Mouse (Mus musculus) hindbrain, embryonic 10.5 days (tissue): ENCODE data around the gene Per1. TPM values are rescaled to one million over a fixed set of nuclear protein-coding genes. Genes with fewer than 3 reads are reported as not detected.

Experiments
- DNase-seq: peaks from one replicate; pipeline ENCODE4 v3.0.0-alpha.2; 2017; ENCODE audit warnings: low spot score
- H3K27ac ChIP-seq: fragments of 300-500 bp; sonication (generic); 2 replicates; pipeline ENCODE4 v1.5.1; 2016; ENCODE audit warnings: mild to moderate bottlenecking, moderate library complexity
- H3K27me3 ChIP-seq: fragments of 300-500 bp; sonication (generic); 2 replicates; pipeline ENCODE4 v1.6.1; 2016; ENCODE audit warnings: mild to moderate bottlenecking; ENCODE audit not compliant: poor library complexity, insufficient read depth, severe bottlenecking
- H3K36me3 ChIP-seq: fragments of 300-500 bp; sonication (generic); 2 replicates; pipeline ENCODE4 v1.6.1; 2016; ENCODE audit warnings: mild to moderate bottlenecking, moderate library complexity
- H3K4me1 ChIP-seq: fragments of 300-500 bp; sonication (generic); replicated peaks from 2 replicates; pipeline ENCODE4 v1.6.1; 2016; ENCODE audit warnings: mild to moderate bottlenecking
- H3K4me3 ChIP-seq: fragments of 300-500 bp; sonication (generic); 2 replicates; pipeline ENCODE4 v1.5.1; 2016; ENCODE audit warnings: mild to moderate bottlenecking, moderate library complexity
- H3K9me3 ChIP-seq: fragments of 300-500 bp; sonication (generic); 2 replicates; pipeline ENCODE4 v1.6.1; 2016; ENCODE audit warnings: mild to moderate bottlenecking, moderate library complexity
- WGBS: fragments of 180-500 bp; shearing (Covaris S2); methylation state at CpG from one replicate; pipeline ENCODE4 v1.1.7; 2016; 5-methylcytosine and 5-hydroxymethylcytosine counted together
- polyA plus RNA-seq: library from polyadenylated mRNA; unstranded; fragments of >200 nt; fragmentation: Nextera tagmentation; extraction: Ambion mirVana; gene quantifications from 2 replicates; pipeline ENCODE4 v1.2.1, GENCODE M21; 2016

The Per1 gene
- polyA plus RNA-seq, 1 experiment from 2014 or later = 9.8 TPM

DNA sequence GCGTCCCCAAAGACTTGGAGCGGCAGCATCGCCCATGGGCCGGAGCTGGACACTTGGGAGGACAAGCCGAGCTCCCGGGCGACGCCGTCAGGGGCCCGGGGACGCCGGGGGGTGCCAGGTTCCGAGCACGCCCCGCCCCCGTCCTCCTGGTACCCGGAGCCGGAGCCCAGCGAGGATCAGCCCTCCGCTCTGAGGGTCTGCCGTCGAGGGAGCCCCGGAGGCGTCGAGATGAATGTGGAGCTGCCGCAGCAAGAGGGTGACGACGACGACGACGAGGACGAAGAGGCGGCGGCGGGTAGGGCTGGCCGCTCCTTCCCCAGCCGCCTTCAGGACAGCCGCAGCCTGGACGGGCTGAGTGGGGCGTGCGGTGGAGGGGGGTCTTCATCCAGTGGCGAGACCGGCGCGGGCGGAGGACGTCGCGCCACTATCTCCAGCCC, 35.0 kb upstream of the Per1 start:
- Histone ChIP-seq H3K4me1 (peaks cover 47% of the 10 kb centered on the region), H3K4me3 (peak overlapping the region; percentile 83), H3K36me3 (no peaks in the 10 kb centered on the region), H3K9me3 (no peaks in the 10 kb centered on the region), H3K27ac (peak overlapping the region; percentile 93), H3K27me3 (peaks cover 8% of the 10 kb centered on the region; the same call in 1 of the 2 replicates)
- no peak for DNase-seq
- WGBS = under 1% methylated on average over 49 of the region's 49 CpGs

DNA sequence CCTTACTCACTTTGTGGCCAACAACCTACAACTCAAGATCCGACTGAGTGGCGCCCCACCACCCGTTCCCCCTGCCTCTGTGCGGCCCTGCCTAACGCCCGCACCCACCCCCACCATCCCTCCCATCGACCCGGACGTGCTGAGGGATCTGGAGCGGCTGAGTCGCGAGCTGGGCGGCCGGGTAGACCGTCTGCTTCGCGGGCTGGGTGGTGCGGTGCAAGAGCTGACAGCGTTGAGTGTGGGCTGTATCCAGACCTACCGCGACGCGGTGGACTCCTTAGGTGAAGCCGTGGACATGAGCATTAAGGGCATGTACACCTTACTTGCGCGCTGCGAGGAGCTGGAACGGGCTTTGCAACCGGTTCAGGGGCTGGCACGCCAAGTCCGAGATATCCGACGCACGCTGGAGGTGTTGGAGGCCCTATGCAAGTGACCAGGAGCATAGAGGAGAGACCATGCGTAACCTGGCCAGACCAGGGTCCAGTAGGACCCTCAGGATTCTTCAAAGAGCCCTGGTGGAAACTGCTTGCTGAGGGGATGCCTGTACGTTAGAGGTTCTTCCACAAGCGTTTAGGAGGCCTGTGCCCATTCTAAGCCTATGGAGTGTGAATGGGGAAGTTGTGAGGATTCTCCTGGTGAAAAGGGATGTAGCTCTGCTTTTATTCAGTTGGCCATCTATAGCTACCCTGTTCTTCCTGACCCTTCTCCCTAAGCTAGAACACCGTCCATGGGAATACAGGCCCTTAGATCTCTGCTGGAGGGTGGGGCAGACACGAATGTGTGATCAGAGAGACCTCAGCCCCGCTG, 34.4 kb upstream of the Per1 start:
- peak; percentile 46 for DNase-seq
- Histone ChIP-seq H3K36me3 (no peaks in the 10 kb centered on the region), H3K27ac (peak overlapping the region; percentile 93), H3K9me3 (no peaks in the 10 kb centered on the region), H3K4me1 (peaks cover 47% of the 10 kb centered on the region), H3K4me3 (peak overlapping the region; percentile 83), H3K27me3 (peaks cover 8% of the 10 kb centered on the region; the same call in 1 of the 2 replicates)
- under 1% methylated on average over 40 of the region's 40 CpGs for WGBS

DNA sequence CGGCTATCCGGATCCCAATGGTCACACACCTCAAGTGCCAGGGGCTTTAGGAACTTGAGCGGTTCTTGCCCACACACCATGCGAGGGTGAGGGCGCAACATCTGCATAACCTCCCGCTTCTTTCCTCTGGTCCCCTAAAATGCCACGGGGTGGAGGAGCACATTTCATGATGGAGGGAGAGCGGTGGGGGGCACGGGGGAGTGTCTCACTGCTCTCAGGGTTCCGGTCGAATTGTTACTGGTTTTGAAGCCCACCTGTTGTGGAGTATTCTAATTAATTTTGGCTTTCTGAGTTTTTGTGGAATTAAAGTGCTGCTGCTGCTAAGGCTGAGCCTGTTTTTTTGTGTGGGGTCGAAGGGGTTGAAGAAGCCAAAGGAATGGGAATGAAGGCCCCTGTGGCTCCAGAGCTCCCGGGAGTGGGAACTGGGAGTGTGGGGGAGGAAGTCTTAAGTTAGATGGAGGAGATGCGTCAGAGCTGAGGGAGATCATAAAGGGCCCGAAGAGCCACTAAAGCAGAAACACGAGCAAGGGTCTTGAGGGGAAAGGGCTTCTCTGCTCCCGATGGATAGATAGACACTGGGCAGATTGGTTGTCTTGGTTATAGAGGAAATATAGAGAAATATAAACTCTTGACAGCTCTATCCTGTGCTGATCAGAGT, 33.6 kb upstream of the Per1 start:
- peak overlapping the region; percentile 93 for H3K27ac ChIP-seq
- peak overlapping the region; percentile 83 for H3K4me3 ChIP-seq
- no peak for DNase-seq
- H3K36me3 ChIP-seq = no peaks in the 10 kb centered on the region
- no peaks in the 10 kb centered on the region for H3K9me3 ChIP-seq
- H3K4me1 ChIP-seq = peaks cover 54% of the 10 kb centered on the region
- WGBS = 8% methylated on average over 17 of the region's 17 CpGs
- peaks cover 14% of the 10 kb centered on the region for H3K27me3 ChIP-seq

DNA sequence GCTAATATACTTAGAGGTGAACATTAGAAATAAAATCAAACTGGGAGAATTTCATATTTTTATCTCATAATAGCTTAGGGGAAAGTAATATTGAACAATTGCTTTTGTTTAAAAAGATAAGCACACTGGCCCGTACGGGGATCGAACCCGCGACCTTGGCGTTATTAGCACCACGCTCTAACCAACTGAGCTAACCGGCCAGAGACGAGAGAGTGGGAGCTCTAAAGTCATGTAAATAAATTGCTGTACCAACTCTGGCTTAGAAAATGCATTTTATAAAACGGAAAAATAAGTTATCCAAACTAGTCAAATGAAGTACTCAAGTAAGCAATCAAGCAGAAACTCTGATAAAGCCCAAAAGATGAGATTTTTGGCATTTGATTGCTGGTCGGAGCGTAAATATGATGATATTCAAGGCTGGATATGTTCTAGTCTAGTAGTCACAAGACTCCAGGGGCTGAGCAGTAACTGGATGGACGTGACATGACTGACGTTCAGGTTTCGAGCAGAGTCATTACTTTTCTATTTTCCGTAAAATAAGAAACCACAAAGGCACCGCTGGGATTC, 32.7 kb upstream of the Per1 start:
- peak; percentile 72 for DNase-seq
- Histone ChIP-seq H3K27ac (peak overlapping the region; percentile 50; the same call in 1 of the 2 replicates), H3K27me3 (peaks cover 15% of the 10 kb centered on the region), H3K4me3 (peak overlapping the region; percentile 83), H3K4me1 (peaks cover 62% of the 10 kb centered on the region), H3K36me3 (no peaks in the 10 kb centered on the region), H3K9me3 (no peaks in the 10 kb centered on the region)
- under 1% methylated on average over 17 of the region's 17 CpGs for WGBS

DNA sequence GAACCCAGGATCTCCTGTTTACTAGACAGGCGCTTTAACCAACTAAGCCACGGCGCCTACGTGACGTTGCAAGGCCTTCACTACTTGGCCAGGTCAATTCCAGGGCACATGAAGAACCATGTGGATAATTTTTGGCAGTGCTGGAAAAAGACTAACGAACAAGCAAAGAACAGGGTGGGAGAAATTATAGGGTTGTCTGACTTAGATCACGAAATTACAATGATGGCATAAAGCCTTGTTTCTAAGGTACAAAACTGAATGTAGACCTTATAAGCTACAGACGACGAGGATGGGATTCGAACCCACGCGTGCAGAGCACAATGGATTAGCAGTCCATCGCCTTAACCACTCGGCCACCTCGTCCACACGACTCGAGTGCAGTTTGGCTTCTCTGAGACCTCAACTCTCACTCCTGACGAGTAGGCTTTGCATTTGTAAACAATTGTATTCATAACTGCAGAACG, 32.2 kb upstream of the Per1 start:
- DNase-seq = peak; percentile 94
- Histone ChIP-seq H3K4me1 (peaks cover 62% of the 10 kb centered on the region), H3K4me3 (peak overlapping the region; percentile 83), H3K9me3 (no peaks in the 10 kb centered on the region), H3K27me3 (peaks cover 15% of the 10 kb centered on the region), H3K27ac (peak overlapping the region; percentile 67; the same call in 1 of the 2 replicates), H3K36me3 (no peaks in the 10 kb centered on the region)
- under 1% methylated on average over 19 of the region's 19 CpGs for WGBS

DNA sequence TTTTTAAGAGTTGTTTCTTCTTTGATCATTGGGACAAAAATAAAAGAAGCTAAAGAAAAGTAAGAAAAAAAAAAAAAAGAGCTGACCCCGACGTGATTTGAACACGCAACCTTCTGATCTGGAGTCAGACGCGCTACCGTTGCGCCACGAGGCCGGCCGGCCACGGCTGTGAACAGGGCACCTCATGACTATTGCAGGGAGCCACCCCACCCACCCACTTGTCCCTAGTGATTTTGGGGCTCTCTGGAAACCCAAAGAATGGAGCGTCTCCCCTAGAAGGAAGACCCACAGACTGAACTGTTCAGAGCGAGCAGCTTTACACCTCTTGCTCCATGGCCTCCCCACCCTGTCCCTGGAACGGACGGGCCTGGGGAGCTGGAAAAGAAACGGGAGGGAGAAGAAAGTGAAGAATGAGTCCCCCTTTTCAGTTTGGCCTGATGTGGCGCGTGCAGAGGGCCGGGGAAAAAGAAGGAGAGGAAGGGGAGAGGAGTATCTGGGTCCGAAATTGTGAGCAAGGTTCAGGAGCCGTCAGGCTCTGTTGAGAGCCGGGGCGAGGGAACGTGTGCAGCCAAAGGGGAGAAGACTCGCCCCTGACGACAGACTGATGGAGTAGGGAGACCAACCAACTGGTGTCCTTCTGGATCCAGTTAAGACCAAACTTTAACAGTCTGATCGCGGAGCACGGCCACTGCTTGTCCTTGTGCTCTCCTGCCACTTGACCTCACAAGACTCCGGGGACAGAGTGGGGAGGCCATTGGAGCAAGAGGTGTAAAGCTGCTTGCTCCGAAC, 31.4 kb upstream of the Per1 start:
- Histone ChIP-seq H3K36me3 (no peaks in the 10 kb centered on the region), H3K27me3 (peaks cover 15% of the 10 kb centered on the region), H3K4me3 (peak overlapping the region; percentile 83), H3K4me1 (peaks cover 54% of the 10 kb centered on the region), H3K9me3 (no peaks in the 10 kb centered on the region), H3K27ac (peak overlapping the region; percentile 89)
- under 1% methylated on average over 31 of the region's 31 CpGs for WGBS
- peak; percentile 94 for DNase-seq

DNA sequence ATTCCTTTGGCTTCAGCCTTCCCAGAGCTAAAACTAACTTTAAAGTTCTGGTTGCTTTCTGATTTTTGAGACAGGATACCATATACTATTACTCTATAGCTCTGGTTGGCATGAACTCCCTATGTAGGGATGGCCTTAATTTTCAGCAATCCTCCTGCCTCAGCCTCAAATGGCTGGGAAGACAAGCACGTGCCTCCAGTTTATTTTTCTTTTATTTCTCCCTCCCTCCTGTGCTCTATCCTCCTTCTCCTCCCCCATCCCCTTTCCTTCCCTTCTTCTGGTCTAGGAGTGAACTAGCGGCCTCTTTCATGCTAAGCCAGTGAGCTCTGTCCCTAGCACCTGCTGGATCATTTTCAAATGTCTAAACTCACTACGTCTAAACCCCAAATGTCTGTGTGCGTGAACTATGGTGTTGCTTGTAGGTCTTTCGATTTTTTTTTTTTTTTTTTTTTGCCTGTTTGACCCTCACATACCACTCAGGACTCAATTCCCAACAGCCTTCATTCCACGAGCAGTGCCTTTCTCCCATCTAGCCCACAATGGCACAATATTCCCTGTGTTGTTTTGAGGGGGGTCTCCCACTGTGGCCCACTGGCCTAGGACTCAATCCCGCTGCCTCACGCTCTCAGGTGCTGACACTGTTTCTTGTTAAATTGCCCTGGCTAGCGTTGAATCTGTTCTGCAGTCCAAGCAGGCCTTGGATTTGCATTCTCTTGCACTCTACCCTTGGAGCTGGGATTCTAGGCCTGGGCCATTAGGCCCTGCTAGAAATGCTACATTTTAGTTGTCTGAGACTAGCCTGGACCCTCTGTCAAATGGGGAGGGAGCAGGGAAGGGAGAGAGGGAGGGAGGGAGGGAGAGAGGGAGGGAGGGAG, 30.5 kb upstream of the Per1 start:
- Histone ChIP-seq H3K36me3 (no peaks in the 10 kb centered on the region), H3K9me3 (no peaks in the 10 kb centered on the region), H3K27ac (peak overlapping the region; percentile 89), H3K4me1 (peaks cover 49% of the 10 kb centered on the region), H3K4me3 (peak overlapping the region; percentile 83), H3K27me3 (peaks cover 15% of the 10 kb centered on the region)
- no peak for DNase-seq
- WGBS = 47% methylated on average over 9 of the region's 9 CpGs

DNA sequence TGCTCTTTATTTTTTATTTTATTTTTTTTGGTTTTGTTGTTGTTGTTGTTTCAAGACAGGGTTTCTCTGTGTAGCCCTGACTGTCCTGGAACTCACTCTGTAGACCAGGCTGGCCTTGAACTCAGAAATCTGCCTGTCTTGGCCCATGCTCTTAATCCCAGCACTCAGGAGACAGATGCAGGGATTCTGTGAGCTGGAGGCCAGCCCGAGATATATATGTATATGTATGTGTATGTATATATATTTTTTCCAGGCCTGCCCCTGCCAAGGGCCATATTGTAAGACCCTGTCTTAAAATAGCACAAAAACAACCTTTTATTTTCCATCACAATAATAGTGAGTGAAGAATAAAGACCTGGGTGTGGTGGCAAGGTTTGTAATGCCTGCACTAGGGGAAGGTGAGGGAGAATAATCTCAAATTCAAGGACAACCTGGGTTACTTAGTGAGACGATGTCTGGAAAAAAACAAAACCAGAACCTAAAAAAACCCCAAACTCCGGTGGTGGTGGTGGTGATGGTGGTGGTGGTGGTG, 29.6 kb upstream of the Per1 start:
- Histone ChIP-seq H3K27ac (no peak overlapping the region), H3K4me3 (peak overlapping the region; percentile 65), H3K9me3 (no peaks in the 10 kb centered on the region), H3K4me1 (peaks cover 53% of the 10 kb centered on the region), H3K27me3 (peaks cover 15% of the 10 kb centered on the region), H3K36me3 (no peaks in the 10 kb centered on the region)
- DNase-seq = no peak
- WGBS = 58% methylated on average over 3 of the region's 3 CpGs

DNA sequence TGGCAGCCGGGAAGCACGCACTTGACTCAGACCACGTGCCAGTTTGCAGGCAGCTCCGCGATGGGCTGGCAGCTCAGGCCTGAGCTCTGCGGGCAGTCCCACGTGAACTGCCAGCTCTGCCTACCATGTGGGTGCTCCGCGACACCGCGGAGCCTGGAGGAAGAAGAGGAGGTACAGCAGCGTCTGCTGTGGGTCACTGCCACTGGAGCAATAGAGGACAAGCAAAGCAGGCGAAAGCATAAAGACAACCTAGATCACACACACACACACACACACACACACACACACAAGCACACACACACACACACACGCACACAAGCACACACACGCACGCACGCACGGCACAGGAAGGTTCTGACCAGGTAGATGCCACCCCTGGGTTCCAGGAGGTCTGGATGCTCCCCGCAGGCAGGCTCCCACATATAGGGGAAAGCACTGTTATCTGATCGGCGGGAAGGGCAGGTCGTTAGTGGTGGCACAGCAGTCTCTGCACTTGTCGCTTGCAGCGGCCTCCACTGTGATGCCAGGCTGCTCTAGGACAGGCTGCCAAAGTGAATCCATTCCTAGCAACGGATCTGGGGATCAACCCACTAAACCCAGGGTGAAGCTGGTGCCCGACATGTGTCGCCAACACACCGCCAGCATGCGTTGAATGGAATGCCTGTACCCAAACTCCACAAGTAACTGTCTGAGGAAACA, 28.7 kb upstream of the Per1 start:
- Histone ChIP-seq H3K9me3 (no peaks in the 10 kb centered on the region), H3K27ac (peak overlapping the region; percentile 59), H3K27me3 (peaks cover 11% of the 10 kb centered on the region), H3K4me3 (peak overlapping the region; percentile 65), H3K36me3 (no peaks in the 10 kb centered on the region), H3K4me1 (peaks cover 50% of the 10 kb centered on the region)
- 2% methylated on average over 29 of the region's 29 CpGs for WGBS
- peak; percentile 27 for DNase-seq

DNA sequence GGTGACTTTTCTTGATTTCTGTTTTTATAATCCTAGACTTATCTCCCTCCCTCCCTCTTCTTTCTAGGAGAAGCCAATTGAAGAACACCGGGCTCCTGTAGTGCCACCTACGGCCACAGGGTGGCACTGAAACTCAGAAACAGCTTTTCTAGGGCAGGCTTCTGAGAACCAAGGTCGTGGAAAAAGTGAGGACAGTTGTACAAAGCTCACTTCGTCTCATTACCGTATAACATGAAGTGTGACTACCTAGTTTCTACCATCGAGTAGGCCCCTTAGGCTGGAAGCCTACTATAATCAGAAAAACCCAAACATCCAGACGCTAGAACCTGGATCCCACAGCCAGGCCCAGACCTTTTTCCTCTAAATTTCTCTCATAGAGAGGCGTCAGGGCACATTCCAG, 28.1 kb upstream of the Per1 start:
- H3K4me1 ChIP-seq = peaks cover 50% of the 10 kb centered on the region
- 0 out of 2 replicates have a peak overlapping the region, but pooled peaks have one; percentile 59 for H3K27ac ChIP-seq
- H3K27me3 ChIP-seq = peaks cover 7% of the 10 kb centered on the region; the same call in 1 of the 2 replicates
- no peaks in the 10 kb centered on the region for H3K9me3 ChIP-seq
- peak overlapping the region; percentile 65 for H3K4me3 ChIP-seq
- DNase-seq = peak; percentile 88
- 9% methylated on average over 8 of the region's 8 CpGs for WGBS
- no peaks in the 10 kb centered on the region for H3K36me3 ChIP-seq

DNA sequence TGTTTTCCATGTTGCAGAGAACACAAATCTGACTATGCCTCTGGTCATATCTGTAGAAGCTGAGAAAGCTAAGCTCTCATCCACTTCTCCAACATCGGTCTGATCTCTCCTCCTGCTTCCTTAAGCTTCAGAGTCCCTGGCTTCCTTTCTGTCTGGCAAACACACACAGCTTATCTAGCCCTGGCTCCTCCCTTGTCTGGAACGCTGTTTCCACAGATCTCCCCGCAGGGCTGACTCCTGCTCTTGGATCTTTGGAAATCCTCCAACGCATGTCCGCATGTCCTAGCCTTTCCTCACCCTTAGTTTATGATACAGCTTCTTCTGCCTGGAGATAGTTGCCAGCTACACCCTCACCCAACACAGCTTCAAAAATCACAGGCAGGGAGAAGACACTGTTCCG, 27.4 kb upstream of the Per1 start:
- Histone ChIP-seq H3K27ac (no peak overlapping the region), H3K36me3 (no peaks in the 10 kb centered on the region), H3K4me3 (no peak overlapping the region), H3K9me3 (no peaks in the 10 kb centered on the region), H3K4me1 (peaks cover 57% of the 10 kb centered on the region), H3K27me3 (peaks cover 7% of the 10 kb centered on the region; the same call in 1 of the 2 replicates)
- 65% methylated on average over 6 of the region's 6 CpGs for WGBS
- no peak for DNase-seq
